Mouse (Mus musculus) lung, postnatal 0 days (tissue): ENCODE data around the gene Lrp3.

Experiments used
- CTCF ChIP-seq: IDR thresholded peaks from 2 replicates; pipeline ENCODE4 v1.5.1; 2016; ENCODE audit warnings: antibody characterized with exemption, mild to moderate bottlenecking
- EP300 ChIP-seq: IDR thresholded peaks from 2 replicates; pipeline ENCODE4 v1.6.1; 2016; ENCODE audit warnings: antibody characterized with exemption, mild to moderate bottlenecking, control low read depth

DNA sequence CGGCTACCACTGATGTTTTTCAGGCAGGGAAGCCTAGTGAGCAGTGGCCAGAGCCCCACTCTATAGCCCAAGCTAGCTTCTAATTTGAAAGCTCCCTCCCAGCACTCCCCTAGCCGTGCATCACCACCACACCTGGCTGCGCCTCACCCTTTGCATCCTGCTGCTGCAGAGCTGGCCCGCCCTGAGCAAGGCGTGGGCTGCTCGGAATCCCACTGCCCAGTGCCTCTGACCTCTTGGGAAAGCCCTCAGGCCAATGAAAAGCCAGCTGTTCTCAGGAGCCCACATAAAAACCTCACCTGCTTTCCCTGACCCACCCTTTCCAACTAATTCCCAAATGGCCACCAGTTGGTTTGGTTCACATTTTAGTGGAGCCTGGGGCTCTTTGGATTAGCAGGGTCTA, 51.2 kb downstream of the Lrp3 start:
- TF ChIP-seq CTCF: no peak
- TF ChIP-seq EP300: no peak
